Mouse (Mus musculus): ENCODE measurements at regions not wholly inside any gene's neighbourhood (a gene's known extent, or its start where the extent isn't known, plus 50 kb on each side); places are given as distances from the start of the nearest gene placed in this dataset.

DNA sequence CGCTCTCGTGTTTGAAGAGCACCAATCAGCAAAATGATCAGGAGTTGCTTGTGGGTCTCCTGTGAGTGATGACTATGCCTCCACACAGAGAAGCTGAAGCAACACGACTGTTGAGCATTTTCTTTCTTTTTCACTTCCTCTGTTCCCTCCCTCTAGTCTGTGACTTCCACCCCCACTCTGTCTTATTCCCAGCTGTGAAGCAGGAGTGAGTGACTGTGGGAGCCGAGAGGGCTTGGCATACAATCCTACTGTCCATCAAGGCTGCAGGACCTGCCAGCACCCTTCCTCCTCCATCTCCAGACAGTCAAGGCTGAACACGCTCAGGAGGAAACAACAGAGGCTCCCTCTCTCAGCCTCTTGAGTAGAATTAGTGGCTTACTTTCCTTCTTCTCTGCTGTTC is 401.3 kb downstream of the Plcl1 start:
- DNase-seq: peak; percentile 2

- no peak for DNase-seq
Observed at GRCm38 (mm10) chr1:55808724-55809519, 403.2 kb downstream of the Plcl1 start.

DNA sequence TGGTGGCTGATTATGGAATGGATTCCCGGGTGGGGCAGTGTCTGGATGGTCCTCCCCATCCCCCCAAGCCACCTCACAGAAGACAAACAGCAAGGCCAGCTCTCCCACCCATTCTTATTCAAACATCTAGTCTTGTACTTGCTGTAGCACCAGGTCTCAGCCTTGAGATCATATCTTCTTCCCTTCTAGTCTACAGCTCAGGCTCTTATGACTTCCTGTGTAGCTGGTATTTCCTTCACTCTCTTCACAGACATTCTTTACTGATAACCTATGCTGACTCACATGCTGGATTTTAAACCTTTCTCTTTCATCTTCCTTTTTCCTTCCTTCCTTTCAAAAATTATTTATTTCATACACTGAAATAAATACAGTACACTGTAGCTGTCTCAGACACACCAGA is 406.8 kb downstream of the Plcl1 start:
- DNase-seq: no peak

- no peak for DNase-seq
Observed at GRCm38 (mm10) chr1:55820866-55821500, 415.3 kb downstream of the Plcl1 start.

DNA sequence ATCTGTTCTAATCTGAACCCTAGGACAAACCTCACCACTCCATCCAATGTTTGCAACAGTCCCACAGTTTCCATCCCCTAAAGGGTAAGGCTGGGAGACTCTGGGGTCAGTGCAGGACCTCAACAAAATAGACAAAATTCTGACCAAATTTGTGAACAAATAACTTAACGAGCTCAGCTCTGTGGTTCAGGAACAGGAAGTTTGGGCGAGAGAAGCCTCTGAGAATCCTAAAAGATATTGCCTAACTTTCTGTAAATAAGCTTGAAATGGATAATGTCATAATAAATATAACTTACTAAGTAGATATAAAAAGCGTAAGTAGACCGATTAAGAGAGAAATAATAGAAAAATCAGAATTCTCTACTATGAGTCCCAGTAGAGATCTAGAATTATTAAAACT is 416.9 kb downstream of the Plcl1 start:
- DNase-seq: no peak

GRCm38 (mm10) chr1:55827191-55827590 is 421.5 kb downstream of the Plcl1 start:
- no peak for DNase-seq

GRCm38 (mm10) chr1:55835281-55835680 is 429.6 kb downstream of the Plcl1 start:
- no peak for DNase-seq

- DNase-seq: no peak
Observed at GRCm38 (mm10) chr1:55836750-55837149, 431.0 kb downstream of the Plcl1 start.

DNA sequence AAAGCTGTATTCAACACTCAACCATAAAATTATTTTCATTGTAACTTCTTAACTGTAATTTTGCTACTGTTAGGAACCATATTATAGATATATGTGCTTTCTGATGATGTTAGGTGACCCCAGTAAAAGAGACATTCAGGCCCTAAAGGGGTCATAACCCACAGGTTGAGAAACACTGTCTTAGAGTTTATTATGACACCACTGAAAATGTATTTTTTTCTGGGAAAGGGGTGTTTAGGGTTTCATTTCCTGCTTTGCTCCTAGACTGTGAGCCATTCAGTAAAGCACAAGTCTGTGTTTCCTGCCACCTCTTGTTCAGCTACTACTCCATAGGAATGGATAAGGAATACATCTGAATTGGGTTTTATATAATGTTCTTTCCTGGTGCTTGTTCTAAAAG is 431.6 kb downstream of the Plcl1 start:
- DNase-seq: no peak

- peak; percentile 7 for DNase-seq
Observed at GRCm38 (mm10) chr1:55838168-55838567, 432.4 kb downstream of the Plcl1 start.

DNA sequence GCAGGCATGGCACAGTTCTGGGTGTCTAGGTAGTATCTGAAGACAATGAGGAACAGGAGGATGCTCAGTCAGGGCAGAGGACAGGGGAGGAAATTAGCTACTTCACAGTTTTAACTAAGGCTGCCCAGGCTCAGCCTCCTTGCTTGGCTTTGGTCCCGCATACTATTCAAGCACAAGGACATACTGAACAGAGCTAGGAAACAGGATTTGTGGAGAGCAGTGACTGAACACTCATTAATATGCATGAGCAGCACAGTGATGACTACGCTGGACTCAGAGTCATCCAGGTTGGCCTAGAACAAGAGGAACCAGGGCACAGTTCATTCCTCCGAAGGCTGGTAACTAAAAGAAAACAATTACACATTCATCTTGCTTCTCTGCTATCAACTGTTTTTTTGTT is 443.1 kb downstream of the Plcl1 start:
- no peak for DNase-seq

DNA sequence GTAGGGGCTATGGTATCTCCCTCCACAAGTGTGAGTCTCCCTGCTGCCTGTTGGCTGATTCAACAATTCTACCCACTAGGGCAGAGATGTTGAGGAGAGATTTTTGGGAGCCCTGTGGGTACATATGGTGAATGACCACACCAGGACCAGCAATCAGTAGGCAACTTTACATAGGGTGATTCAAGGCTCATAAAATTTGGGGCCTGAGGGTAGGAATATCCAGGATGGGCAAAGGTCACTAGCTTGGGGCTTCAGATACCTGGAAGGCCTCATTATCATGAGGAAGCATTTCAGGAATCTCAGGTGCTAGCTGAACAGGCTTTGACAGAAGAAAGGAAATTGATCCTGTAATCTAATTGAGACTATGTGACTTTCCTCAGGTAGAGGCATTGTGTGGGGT is 446.6 kb downstream of the Plcl1 start:
- no peak for DNase-seq

DNA sequence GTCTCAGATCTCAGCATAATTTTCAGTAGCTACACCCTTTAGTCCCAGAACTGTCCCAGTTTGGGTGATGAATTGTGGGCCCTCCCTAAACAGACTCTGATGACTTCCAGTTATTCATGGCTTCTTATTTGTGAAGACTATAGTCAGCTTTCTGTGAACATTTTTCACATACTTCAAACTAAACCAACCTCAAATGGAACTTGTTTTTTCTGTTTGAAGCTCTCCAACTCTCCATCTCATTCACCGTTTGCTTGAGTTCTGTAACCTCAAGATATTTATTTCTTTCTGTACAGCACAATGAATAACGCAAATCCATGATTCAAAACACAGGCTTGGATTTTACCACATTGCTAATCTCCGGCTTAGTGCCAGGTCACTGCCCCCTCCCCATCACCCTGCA is 453.4 kb downstream of the Plcl1 start:
- DNase-seq: no peak

- no peak for DNase-seq
Observed at GRCm38 (mm10) chr1:55863113-55863512, 457.4 kb downstream of the Plcl1 start.

GRCm38 (mm10) chr1:55865274-55865673 is 459.6 kb downstream of the Plcl1 start:
- no peak for DNase-seq

- no peak for DNase-seq
Observed at GRCm38 (mm10) chr1:55866677-55867076, 461.0 kb downstream of the Plcl1 start.

DNA sequence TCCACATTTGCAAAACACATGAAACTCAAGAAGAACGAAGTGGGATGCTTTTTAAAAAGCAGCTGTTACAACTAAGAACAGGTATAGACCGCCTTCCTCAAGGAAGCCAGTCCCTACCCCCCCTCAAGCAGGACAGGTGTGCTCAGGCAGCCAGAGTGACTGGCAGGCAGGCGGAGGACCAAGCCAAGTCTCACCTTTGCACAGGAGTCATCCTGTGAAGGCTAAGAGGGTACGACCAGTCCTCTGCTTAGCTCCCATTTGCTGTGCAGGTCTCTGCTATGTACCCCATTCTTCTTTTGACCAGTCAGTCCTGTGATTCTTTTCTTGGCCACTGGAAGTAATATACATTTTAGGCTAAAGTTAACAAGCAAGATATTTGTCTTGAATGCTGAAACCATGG is 467.9 kb downstream of the Plcl1 start:
- no peak for DNase-seq

GRCm38 (mm10) chr1:55874143-55874867 is 468.6 kb downstream of the Plcl1 start:
- peak; percentile 15 for DNase-seq

- DNase-seq: no peak
Observed at GRCm38 (mm10) chr1:55874868-55875144, 469.1 kb downstream of the Plcl1 start.

GRCm38 (mm10) chr1:55884576-55884975 is 478.9 kb downstream of the Plcl1 start:
- no peak for DNase-seq

DNA sequence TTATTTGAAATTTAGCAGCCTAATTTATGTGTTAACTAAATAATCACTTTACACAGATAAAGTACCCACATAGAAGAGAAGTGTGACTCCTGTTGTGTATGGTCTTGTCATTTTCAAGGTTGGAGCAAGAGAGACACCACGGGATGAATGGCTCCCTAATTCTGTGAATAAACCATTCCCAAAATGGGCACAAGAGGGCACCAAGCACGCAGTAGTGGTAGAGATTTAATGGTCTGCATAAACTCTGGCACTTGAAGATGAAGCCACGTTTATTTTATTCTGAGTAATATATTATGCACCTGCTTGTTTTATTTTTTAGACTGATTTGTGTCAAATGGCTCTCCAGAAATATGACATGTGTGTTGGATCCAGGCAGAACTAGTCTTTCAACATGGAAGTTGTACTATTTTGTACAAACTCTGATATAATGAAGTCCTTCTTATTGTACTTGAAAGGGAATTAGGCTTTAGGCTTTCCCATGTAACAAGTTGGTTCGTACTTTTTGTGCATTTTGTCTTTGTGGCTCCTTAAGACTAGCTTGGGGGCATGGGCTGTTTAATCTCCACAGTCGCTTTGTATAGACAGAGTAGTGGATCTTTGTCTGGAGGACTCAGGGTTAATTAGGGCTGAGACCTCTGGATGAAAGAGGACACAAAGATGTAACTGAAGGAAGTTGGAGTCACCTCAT is 480.8 kb downstream of the Plcl1 start:
- DNase-seq: peak; percentile 17

DNA sequence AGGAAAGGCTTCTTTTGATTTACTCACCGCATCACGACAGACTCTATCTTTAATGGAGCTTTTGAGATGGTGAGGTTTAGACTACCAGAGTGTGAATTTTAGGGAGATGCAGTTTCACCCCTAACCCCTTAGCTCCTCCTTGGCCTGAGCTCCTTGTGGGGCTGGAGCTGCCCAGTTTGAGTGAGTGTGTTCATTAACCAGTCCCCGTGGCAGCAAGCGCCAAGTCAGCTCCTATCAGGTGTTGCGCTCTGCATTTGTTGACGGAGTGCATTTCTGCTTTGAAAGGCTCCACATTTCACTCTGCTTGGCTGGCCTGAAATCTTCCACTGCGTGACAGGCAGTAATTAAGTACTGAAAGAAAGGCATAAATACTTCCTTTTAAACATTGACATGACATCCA is 481.7 kb downstream of the Plcl1 start:
- no peak for DNase-seq

- no peak for DNase-seq
Observed at GRCm38 (mm10) chr1:55888711-55889366, 483.1 kb downstream of the Plcl1 start.

All from adrenal gland, adult 8-10 months (tissue).